Mouse (Mus musculus): ENCODE measurements at regions not wholly inside any gene's neighbourhood (a gene's known extent, or its start where the extent isn't known, plus 50 kb on each side); places are given as distances from the start of the nearest gene placed in this dataset.

DNA sequence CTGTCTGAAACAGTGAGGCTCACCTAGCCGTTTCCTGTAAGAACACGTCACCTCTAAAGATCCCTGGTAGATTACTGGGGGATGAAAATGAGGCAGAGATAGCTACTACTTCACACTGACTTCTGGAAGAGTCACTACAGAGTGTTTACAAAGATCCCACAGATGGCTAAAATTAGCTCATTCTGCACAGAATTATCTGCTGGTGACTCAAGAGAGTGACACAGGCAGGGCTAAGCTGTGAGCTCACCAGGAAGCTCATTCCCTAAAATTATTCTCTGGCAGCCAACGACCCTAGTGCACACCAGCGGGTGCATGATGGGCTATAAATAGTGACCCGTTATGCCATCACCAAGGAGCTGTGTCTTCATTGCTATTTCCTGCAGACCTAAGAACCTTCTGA is 53.2 kb upstream of the Ddah1 start:
- 54% methylated on average over 5 of the region's 5 CpGs for WGBS (ENCODE audit: insufficient replicate concordance)
- DNase-seq (no peak), ATAC-seq (peak; percentile 15; the same call in 1 of the 2 replicates)
- Histone ChIP-seq H3K9ac (replicated peaks) (no peak overlapping the region), H3K4me2 (ENCODE audit: low read depth, low read length) (no peak overlapping the region), H3K4me3 (ENCODE audit: low read depth, low read length) (no peak overlapping the region), H3K27ac (ENCODE audit: low read depth) (no peak overlapping the region), H3K27me3 (ENCODE audit: insufficient read depth, low read length) (no peaks in the 10 kb centered on the region), H3K36me3 (replicated peaks; ENCODE audit: insufficient read depth, low read length) (no peaks in the 10 kb centered on the region), H3K4me1 (ENCODE audit: insufficient read depth) (no peaks in the 10 kb centered on the region), H3K9me3 (ENCODE audit: low read length) (no peaks in the 10 kb centered on the region)
- no peak for TF ChIP-seq CTCF (IDR thresholded peaks at IDR 0.05; ENCODE audit: low read depth)
- no peak for TF ChIP-seq EP300 (IDR thresholded peaks at IDR 0.05; ENCODE audit: low read depth)

DNA sequence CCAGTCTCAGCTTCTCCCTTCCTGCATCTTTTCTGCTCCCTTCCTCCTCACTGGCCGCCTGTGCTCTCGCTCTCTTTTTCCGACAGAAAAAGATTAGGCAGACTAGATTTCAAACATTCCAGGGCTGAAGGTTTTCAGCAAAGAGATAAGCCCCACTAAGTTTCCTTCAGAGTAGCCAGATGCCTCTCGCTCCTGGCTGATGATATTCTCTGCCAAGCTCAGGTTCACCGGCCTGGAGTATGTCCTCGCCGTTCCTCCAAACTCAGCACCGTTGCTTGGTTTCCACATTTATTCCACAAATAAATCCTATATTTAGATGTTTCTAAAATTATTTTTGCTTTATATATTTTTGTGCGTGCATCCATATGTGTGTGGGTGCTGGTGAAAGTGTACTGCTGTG is 54.3 kb upstream of the Ccn1 start:
- 68% methylated on average over 9 of the region's 9 CpGs for WGBS (ENCODE audit: insufficient replicate concordance)

DNA sequence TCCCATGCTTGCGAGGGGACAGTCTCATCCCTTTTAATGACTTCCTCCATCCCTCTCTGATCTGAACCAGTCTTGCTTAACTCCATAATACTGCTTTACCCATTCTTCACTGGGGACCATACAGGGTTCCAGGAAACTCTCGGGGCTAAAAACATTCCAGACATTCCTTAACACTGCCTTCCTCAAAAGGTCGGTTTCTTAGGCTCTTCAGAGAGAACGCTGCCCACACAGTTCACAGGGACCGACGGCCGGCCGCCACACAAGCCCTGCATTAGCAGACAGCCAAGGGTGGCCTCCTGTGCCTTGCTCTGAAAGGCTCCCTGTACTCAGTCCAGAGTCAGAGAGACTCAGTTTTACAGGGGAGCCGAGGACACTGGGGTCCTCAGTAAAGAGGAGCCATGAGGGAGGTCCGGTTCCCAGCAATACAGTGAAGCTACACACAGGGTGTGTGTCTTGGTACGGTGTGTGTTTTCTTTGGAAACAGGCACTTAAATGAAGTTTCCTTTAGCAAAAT is 53.7 kb upstream of the Ccn1 start:
- Histone ChIP-seq H3K9ac (replicated peaks) (no peak overlapping the region), H3K4me1 (ENCODE audit: insufficient read depth) (no peaks in the 10 kb centered on the region), H3K27ac (ENCODE audit: low read depth) (no peak overlapping the region), H3K36me3 (replicated peaks; ENCODE audit: insufficient read depth, low read length) (no peaks in the 10 kb centered on the region), H3K9me3 (ENCODE audit: low read length) (no peaks in the 10 kb centered on the region), H3K4me3 (ENCODE audit: low read depth, low read length) (no peak overlapping the region), H3K4me2 (ENCODE audit: low read depth, low read length) (no peak overlapping the region), H3K27me3 (ENCODE audit: insufficient read depth, low read length) (no peaks in the 10 kb centered on the region)
- no peak for DNase-seq
- TF ChIP-seq EP300 (IDR thresholded peaks at IDR 0.05; ENCODE audit: low read depth) (no peak), CTCF (IDR thresholded peaks at IDR 0.05; ENCODE audit: low read depth) (no peak)
- 31% methylated on average over 11 of the region's 11 CpGs for WGBS (ENCODE audit: insufficient replicate concordance)
- no peak for ATAC-seq

More for the DNA sequence above, 54.3 kb upstream of the Ccn1 start:
- Histone ChIP-seq H3K9me3 (ENCODE audit: low read length) (no peaks in the 10 kb centered on the region), H3K27me3 (ENCODE audit: insufficient read depth, low read length) (no peaks in the 10 kb centered on the region), H3K4me3 (ENCODE audit: low read depth, low read length) (no peak overlapping the region), H3K36me3 (replicated peaks; ENCODE audit: insufficient read depth, low read length) (no peaks in the 10 kb centered on the region), H3K27ac (ENCODE audit: low read depth) (no peak overlapping the region), H3K4me1 (ENCODE audit: insufficient read depth) (no peaks in the 10 kb centered on the region), H3K9ac (replicated peaks) (no peak overlapping the region), H3K4me2 (ENCODE audit: low read depth, low read length) (no peak overlapping the region)
- no peak for ATAC-seq
- TF ChIP-seq EP300 (IDR thresholded peaks at IDR 0.05; ENCODE audit: low read depth) (no peak), CTCF (IDR thresholded peaks at IDR 0.05; ENCODE audit: low read depth) (no peak)
- no peak for DNase-seq

DNA sequence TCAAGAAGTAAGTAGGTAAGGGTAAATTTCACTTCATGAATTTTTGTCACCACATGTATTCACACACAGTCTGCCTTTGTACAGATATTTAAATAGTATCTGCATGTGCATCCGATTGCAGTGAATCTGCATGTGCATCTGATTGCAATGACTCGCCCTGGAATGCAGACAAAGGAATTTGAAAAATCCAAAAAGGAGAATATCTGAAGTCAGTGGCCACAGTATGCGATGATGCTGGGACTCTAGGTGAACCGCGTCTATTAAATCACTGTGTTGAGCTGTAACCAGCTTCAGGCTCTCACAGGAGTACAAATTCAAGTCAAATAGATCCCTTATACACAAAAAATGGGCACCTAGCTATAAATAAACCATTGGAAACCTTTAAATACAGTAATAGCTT is 53.0 kb upstream of the Ccn1 start:
- H3K4me1 ChIP-seq (ENCODE audit: insufficient read depth) = no peaks in the 10 kb centered on the region
- 77% methylated on average over 5 of the region's 5 CpGs for WGBS (ENCODE audit: insufficient replicate concordance)
- no peak overlapping the region for H3K27ac ChIP-seq (ENCODE audit: low read depth)
- no peaks in the 10 kb centered on the region for H3K36me3 ChIP-seq (replicated peaks; ENCODE audit: insufficient read depth, low read length)
- no peak overlapping the region for H3K9ac ChIP-seq (replicated peaks)
- H3K9me3 ChIP-seq (ENCODE audit: low read length) = no peaks in the 10 kb centered on the region
- H3K4me2 ChIP-seq (ENCODE audit: low read depth, low read length) = no peak overlapping the region
- H3K27me3 ChIP-seq (ENCODE audit: insufficient read depth, low read length) = no peaks in the 10 kb centered on the region
- no peak overlapping the region for H3K4me3 ChIP-seq (ENCODE audit: low read depth, low read length)
- no peak for TF ChIP-seq CTCF (IDR thresholded peaks at IDR 0.05; ENCODE audit: low read depth)
- TF ChIP-seq EP300 (IDR thresholded peaks at IDR 0.05; ENCODE audit: low read depth) = no peak
- ATAC-seq = no peak
- DNase-seq = no peak

DNA sequence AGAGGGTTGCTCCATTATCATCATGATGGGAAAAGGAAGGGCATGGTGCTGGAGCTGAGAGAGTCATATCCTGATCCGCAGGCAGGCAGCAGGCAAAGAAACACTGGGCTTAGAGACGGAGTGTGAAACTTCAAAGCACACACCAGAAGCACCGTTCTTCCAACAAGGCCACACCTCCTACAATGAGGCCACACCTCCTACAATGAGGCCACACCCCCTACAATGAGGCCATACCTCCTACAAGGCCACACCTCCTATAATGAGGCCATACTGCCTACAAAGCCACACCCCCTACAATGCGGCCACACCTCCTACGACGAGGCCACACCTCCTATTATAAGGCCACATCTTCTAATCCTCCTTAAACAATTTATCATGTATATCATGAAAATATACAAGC is 52.2 kb upstream of the Ccn1 start:
- Histone ChIP-seq H3K36me3 (replicated peaks; ENCODE audit: insufficient read depth, low read length) (no peaks in the 10 kb centered on the region), H3K27me3 (ENCODE audit: insufficient read depth, low read length) (no peaks in the 10 kb centered on the region), H3K4me2 (ENCODE audit: low read depth, low read length) (no peak overlapping the region), H3K9me3 (ENCODE audit: low read length) (no peaks in the 10 kb centered on the region), H3K4me1 (ENCODE audit: insufficient read depth) (no peaks in the 10 kb centered on the region), H3K27ac (ENCODE audit: low read depth) (no peak overlapping the region), H3K4me3 (ENCODE audit: low read depth, low read length) (no peak overlapping the region), H3K9ac (replicated peaks) (no peak overlapping the region)
- WGBS (ENCODE audit: insufficient replicate concordance) = 70% methylated on average over 6 of the region's 6 CpGs
- ATAC-seq = peak; percentile 58
- DNase-seq = peak; percentile 20
- TF ChIP-seq CTCF (IDR thresholded peaks at IDR 0.05; ENCODE audit: low read depth) (no peak), EP300 (IDR thresholded peaks at IDR 0.05; ENCODE audit: low read depth) (no peak)
